Mouse (Mus musculus) right cerebral cortex, postnatal 36 days (tissue): ENCODE data around the gene Hmces.

Experiments used
- DNase-seq, 2 experiments: peaks; one replicate each; pipeline ENCODE4 v3.0.0; 2022; ENCODE audit warnings: low spot score in 2 of 2, mixed read lengths in 1 of 2

Hmces gene

DNA sequence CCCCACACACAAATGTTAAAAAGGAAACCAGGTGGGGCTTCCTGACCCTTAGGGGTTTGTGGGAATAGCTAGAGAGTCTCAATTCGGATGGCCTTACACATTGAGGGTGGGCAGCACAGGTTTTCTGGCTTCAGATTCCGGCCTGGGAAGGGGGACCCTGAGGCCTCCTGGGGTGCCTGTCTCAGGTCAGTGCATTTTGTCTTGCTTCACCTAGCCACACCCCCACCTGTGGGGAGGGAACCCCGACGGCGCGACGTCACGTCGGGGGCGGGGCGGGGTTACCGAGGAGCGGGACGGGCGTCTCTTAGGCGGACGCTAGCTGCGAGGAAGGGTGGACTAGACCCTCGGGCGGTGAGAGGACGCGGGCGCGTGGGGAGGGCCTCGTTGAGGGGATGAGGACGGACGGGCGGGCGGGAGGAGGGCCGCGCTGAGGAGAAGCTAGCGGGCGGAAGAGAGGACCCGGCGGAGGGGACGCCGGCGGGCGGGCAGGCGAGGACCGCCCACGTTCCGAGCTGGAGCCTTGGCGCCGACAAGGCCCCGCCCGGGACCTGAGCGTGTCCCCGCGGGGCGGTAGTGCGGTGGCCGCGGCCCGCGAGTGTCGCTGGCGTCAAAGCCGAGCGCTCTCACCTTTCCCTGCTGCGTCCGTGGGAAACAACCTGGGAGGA, at the start of gene Hmces:
TSS of gene Hmces (plus strand) at position 275 of the 665 bp plus-strand sequence.
- peak; percentile 35 to 49 for DNase-seq

GRCm38 (mm10) chr6:87866211-87866610, 47.5 kb upstream of the Hmces start:
- DNase-seq, result no peak

DNA sequence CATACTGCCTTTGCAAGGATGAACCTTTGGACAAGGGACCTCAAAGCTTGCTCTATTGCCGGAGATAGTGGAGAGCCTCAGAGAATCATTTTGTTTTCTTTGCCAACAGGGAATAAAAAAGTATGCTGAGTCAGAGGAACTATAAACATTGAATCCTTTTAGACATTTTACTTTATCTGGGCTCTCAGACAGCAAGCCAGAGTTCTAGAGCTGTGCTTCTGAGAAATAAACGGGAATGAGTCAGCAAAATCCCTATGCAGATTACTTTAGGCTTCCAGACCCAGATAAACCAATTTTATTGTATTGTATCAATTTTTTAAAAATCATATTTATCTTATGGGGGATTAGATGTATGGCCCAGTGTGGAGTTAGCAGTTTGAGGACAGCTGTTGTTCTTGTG, 46.5 kb upstream of the Hmces start:
- no peak for DNase-seq

DNA sequence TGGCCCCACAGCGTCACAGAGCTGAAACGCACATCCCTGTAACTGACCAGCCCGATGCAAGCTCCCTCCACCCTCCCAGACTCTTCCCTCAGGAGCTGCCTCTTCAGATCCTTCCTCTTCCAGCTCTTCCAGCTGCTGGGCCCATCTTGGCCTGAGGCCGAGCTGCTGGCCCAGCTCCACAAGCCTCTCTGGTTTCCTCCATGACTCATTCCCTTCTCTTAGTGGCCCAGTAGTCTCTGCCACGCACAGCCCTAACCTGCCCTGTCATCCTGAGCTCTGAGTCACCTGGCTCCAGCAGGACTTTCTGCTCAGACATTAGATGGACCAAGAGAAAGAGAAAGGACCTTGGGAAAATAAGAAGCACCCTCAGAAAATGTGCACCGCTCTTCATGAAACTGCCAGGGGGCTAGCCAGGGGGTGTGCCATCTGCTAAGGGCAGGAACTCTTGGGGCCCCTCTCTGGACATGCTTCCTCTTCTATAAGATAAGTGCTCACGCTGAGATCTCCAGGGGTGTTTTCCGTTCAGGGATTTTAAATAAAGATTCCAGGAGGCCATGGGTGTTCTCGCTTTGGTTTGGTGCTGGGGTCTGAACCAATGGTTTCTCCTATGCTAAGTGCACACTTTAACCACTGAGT, 44.7 kb upstream of the Hmces start:
- DNase-seq, result no peak

GRCm38 (mm10) chr6:87870440-87870839, 43.3 kb upstream of the Hmces start:
- DNase-seq, result no peak

DNA sequence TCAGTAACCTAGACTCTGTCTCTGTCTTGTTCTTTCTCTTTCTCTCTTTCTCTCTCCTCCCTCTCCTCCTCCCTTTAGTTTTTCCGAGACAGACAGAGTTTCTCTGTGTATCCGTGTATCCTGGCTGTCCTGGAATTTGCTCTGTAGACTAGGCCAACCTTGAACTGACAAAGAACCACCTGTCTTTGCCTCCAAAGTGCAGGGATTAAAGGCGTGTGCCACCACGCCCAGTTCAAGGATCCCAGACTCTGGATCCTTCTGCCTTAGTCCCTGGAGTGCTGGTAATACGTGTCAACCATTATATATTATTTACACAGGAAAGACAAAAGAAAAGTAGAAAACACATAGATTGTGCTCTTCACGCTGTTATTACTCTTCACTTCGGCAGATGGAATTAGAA, 42.5 kb upstream of the Hmces start:
- DNase-seq, result no peak

DNA sequence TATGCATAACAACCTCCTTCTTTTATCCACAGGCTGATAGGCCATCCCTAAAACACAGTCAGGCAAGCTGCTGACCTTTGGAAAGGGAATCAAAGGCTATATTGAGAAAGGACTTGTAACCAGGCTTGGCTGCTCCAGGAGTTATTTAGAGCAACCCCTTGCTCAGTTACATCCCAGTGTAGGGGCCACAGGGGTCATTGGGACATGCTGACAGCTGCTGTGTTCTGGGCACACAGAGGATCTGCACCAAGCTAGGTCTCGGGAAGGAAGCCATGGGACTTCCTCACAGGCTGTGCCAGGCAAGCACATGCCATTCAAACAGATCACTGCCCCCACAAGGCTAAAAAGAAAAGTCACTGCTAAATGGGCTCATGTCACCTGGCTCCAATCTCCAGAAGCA, 40.6 kb upstream of the Hmces start:
- DNase-seq, result no peak

GRCm38 (mm10) chr6:87873963-87874362, 39.8 kb upstream of the Hmces start:
- DNase-seq, result no peak

DNA sequence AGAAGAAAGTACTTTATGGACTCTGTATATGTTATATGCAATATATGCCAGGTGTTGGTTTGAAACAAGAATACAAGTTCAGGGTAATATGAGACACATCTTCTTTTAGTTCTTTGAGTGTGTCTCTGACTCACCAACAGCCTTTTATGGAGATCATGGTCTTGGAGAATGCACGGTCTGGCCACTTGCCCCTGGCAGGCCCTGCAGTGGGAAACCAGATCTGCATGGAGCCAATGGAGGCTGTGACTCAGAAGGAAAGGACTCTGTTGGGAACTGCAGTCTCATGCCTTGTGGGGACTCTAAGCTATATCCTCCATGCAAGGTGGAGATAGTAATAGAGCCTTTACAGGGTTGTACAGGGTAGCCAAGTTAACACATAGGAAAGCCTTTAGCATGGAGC, 38.7 kb upstream of the Hmces start:
- no peak for DNase-seq

DNA sequence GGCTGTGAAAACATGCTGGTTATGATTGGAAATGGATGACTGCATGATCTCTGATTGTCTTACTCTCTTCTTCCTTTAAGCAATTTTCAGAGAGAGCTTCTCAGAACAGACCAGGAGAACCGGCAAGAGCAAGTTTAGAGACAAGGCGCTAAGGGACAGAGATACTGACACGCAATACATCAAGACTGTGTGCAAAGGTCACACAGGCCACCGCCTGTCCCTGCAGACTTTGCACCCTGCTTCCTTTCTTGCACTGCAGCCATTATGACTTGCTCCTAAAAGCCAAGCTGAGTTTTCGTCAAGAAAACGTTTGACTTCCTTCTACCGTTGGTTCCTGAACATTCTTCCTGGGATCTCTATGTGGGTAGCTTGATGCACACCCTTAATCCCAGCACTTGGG, 38.2 kb upstream of the Hmces start:
- DNase-seq, result no peak

DNA sequence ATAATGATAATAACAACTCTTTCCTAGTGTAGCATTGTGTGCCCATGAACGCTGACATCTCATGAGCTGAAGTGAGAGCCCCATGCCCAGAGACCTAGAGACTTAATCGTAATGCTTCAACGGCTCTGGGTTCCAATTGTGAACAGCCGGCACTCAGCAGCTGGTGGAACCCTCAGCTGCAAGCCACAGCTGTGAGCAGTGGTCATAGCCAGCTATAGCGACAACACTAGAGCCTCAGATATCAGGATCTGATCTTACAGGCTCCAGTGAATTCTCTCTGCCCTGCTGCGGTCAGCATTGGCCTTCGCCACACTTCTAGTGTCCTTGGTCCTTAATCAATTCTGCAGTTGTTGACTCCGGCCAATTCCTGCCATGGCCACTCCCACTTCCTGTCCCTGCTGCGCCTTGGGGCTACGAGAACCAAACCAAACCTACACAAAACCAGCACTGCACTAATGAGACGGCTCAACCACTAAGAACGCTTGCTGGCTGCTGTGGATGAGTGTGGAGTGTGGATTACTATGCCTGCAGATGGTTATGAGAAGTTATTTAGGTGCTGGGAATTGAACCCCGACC, 37.6 kb upstream of the Hmces start:
- DNase-seq, result no peak

- no peak for DNase-seq
Observed at GRCm38 (mm10) chr6:87879010-87879409, 34.7 kb upstream of the Hmces start.

DNA sequence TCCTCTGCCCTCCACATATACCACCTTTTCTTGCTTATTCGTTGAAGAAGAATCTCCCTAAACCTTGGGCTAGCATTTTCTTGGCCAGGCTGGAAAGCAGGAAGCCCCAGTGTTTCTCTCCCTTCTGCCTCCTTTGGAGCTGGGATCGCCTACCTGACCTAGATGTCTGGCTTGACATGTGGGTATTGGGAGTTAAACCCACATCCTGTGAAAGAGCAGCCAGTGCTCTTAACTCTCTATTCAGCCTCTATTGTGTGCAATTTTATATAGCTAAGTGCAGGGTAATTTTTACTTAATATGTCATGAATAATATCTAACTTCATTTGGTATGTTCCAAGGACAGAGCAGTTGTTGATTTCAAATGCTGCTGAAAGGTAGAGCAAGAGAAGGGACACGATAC, 34.1 kb upstream of the Hmces start:
- no peak for DNase-seq

DNA sequence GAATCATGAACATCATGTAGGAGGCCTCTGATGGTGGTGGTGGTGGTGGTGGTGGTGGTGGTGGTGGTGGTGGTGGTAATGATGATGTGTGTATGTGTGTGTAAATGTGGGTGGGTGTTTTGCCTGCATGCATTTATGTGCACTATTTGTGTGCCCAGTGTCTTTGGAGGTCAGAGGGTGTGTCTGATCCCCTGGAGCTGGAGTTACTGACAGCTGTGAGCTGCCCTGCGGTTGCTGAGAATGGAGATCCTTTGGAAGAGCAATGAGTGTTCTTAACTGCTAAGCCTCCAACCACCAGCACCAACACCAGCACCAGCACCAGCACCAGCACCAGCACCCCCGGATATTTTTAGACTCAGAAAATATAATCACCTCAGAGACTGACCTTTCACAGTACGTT, 31.5 kb upstream of the Hmces start:
- no peak for DNase-seq

- DNase-seq, result peak; percentile 86 to 90
Observed at GRCm38 (mm10) chr6:87882816-87883215, 30.9 kb upstream of the Hmces start.

DNA sequence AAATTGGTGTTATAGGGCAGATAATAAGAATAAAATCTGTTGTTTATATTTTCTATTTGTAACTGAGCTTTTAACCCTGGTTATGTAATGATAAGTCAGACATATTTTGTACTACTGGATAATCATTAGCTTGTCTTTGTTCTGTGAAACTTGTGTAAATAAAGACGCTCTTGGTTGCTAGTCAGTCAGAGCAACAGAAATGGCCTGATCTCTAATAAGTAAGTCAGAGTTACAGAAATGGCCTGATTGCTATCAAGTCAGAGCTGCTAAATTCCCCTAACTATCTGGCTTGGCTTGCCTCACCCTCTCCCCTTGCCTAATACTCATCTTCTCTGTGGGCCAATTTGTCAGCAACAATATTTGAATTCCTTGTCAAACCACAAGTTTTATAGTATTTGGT, 27.0 kb upstream of the Hmces start:
- DNase-seq, result no peak

GRCm38 (mm10) chr6:87887594-87888233, 26.0 kb upstream of the Hmces start, which contains the start of gene Copg1:
TSS of gene Copg1 (plus strand) at chr6:87887814.
- peak; percentile 99 for DNase-seq

GRCm38 (mm10) chr6:87893931-87894330, 19.8 kb upstream of the Hmces start:
- no peak for DNase-seq

DNA sequence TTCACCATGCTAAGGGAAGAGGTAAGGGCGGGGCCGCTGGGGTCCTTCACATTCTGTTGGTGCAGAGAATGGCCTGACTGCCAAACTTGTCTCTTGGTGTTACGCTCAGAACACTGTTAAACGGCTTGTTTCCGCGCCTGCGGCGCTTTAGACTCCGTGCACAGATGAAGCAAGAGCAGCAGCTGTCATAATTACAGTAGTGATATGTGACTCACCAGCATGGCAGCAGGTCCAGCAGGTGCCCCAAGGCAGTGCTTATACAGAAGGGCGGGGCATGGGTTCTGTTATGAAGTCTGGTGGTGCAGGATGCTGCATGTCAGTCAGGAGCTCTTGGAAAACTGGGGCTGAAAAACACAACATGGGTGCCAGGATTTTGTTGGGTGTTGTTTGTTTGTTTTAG, 15.7 kb upstream of the Hmces start:
- no peak for DNase-seq

DNA sequence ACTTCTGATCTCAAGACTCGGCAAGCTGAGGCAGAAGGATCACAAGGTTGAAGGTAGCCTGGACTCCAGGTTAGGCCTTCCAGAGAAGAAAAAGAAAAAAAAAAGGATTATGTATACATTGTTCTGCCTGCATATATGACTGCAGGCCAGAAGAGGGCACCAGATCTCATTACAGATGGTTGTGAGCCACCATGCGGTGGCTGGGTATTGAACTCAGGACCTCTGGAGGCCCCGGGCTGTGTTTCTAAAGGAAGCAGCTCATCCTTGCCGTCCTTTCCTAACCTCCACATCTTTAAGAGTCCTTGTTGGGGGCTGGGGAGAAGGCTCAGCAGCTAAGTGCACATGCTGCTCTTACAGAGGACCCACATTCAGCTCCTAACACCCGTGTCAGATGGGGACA, 7.1 kb upstream of the Hmces start:
- DNase-seq, result no peak

DNA sequence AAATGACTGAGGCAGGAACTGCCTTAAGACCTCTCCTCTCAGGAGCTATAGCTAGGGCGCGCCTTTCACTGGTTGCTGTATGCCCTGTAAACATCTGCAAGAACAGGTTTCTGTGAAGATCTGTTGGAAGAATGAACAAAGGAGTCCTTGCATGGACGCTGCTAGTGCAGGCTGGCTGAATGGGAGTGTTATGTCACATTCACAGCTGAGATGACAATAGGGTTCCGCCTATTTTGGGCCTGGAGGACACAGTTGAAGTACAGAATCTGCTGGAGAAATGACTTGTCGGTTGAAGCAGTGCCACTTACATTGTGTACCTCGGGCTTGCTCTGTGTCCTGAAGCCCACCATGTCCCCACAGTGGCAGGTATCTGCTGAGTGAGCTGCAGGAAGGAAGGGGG, 4.6 kb upstream of the Hmces start:
- DNase-seq, result no peak

- DNase-seq, result no peak
Observed at GRCm38 (mm10) chr6:87911559-87911958, 2.2 kb upstream of the Hmces start.
